Mouse (Mus musculus) MEL (cell line): Measurements from ENCODE around the gene Irx5.

ENCODE experiments used
- BHLHE40 ChIP-seq: IDR thresholded peaks from 2 replicates; pipeline ENCODE4 v1.6.1; 2012; ENCODE audit warnings: low read depth, mild to moderate bottlenecking, inconsistent platforms, low read length, improper control_type of control experiment, borderline replicate concordance
- CTCF ChIP-seq, 3 experiments: IDR thresholded peaks in 2 of 3; conservative IDR thresholded peaks in 1 of 3; 2 replicates each; pipeline ENCODE4 v1.5.1; 2011 to 2012; ENCODE audit warnings: low read length in 3 of 3, low read depth in 2 of 3, mild to moderate bottlenecking in 2 of 3, improper control_type of control experiment in 1 of 3, inconsistent platforms in 1 of 3, mixed read lengths in 1 of 3, moderate library complexity in 1 of 3; ENCODE audit not compliant: control insufficient read depth in 1 of 3, insufficient read depth in 1 of 3, poor library complexity in 1 of 3, severe bottlenecking in 1 of 3
- ELF1 ChIP-seq: IDR thresholded peaks from 2 replicates; pipeline ENCODE4 v1.6.1; 2014; ENCODE audit warnings: low read depth, mild to moderate bottlenecking, inconsistent platforms, low read length, improper control_type of control experiment, moderate library complexity
- GABPA ChIP-seq: IDR thresholded peaks from 2 replicates; pipeline ENCODE4 v1.6.1; 2012; ENCODE audit warnings: low read depth, mild to moderate bottlenecking, inconsistent platforms, low read length, improper control_type of control experiment, moderate library complexity
- KAT2A ChIP-seq: conservative IDR thresholded peaks from 2 replicates; pipeline ENCODE4 v1.6.1; 2012; ENCODE audit warnings: low read depth, low read length, improper control_type of control experiment, inconsistent platforms
- MEF2A ChIP-seq: IDR thresholded peaks from 2 replicates; pipeline ENCODE4 v1.6.1; 2014; ENCODE audit warnings: low read depth, mild to moderate bottlenecking, inconsistent platforms, low read length, improper control_type of control experiment; ENCODE audit not compliant: poor library complexity, insufficient replicate concordance, severe bottlenecking; ENCODE audit errors: extremely low read depth
- NRF1 ChIP-seq: IDR thresholded peaks from 2 replicates; pipeline ENCODE4 v1.6.1; 2014; ENCODE audit warnings: low read depth, mild to moderate bottlenecking, inconsistent platforms, low read length, improper control_type of control experiment, moderate library complexity; ENCODE audit not compliant: poor library complexity, insufficient read depth, severe bottlenecking
- POLR2A ChIP-seq, 2 experiments: IDR thresholded peaks; 2 replicates each; pipeline ENCODE4 v1.6.1; 2011 to 2012; ENCODE audit warnings: low read length in 2 of 2, mild to moderate bottlenecking in 2 of 2, control low read depth in 1 of 2, improper control_type of control experiment in 1 of 2, low read depth in 1 of 2, moderate library complexity in 1 of 2; ENCODE audit not compliant: control insufficient read depth in 1 of 2, insufficient read depth in 1 of 2, poor library complexity in 1 of 2
- RCOR1 ChIP-seq: IDR thresholded peaks from 2 replicates; pipeline ENCODE4 v1.6.1; 2012; ENCODE audit warnings: low read depth, mild to moderate bottlenecking, inconsistent platforms, low read length, improper control_type of control experiment
- SIN3A ChIP-seq: IDR thresholded peaks from 2 replicates; pipeline ENCODE4 v1.6.1; 2012; ENCODE audit warnings: low read length, improper control_type of control experiment, inconsistent platforms
- TBP ChIP-seq: IDR thresholded peaks from 2 replicates; pipeline ENCODE4 v1.8.0; 2011; ENCODE audit warnings: low read depth, low read length, improper control_type of control experiment
- USF1 ChIP-seq: IDR thresholded peaks from 2 replicates; pipeline ENCODE4 v1.6.1; 2014; ENCODE audit warnings: low read depth, mild to moderate bottlenecking, inconsistent platforms, low read length, improper control_type of control experiment, moderate library complexity
- ZNF384 ChIP-seq: IDR thresholded peaks from 2 replicates; pipeline ENCODE4 v1.6.1; 2012; ENCODE audit warnings: low read depth, mild to moderate bottlenecking, inconsistent platforms, low read length, improper control_type of control experiment

DNA sequence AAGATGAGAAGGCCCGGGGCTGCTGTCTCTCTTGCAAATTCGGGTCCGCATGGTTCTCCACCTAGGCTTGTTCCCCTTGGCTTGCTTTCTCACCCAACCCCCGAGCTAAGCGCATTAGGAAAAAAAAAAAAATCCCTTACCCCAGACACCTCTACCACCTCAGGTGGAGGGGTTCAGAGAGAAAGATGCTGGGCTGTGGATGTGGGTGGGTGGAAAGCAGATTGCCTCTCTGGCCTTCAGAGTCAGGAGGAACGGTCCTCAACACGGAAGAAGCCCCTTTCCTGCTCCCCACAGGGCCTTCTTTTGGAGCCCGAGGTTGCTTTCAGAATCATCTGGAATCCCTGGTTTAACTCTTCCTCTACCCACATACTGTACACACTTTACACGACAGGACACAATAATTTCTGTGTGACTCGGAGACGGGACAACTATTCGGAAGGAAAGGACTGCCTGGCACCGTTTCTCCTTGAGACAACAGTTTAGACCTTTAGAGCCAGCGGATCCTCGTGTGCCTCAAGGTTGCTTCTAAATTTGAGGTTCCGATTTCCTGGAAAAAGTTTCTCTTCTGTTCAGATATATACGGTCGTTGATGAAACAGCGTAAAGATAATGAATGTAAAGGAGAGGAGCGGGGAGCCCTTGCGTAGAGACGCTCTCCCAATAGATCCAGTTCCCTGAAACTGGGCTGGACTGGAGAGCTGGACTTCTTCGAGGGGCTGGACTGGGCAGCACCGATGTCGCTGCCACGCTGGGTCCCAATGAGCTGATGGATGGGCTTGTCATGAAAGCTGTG, 8.7 kb downstream of the Irx5 start:
- TF ChIP-seq ELF1 (no peak), CTCF (IDR thresholded peaks at IDR 0.05 in 2 of 3, conservative IDR thresholded peaks at IDR 0.05 in 1 of 3; ENCODE audit: control insufficient read depth in 1 of 3, insufficient read depth in 1 of 3, low read depth in 2 of 3, low read length in 3 of 3, poor library complexity in 1 of 3, severe bottlenecking in 1 of 3) (no peak), RCOR1 (no peak), POLR2A (IDR thresholded peaks at IDR 0.05; ENCODE audit: control insufficient read depth in 1 of 2, insufficient read depth in 1 of 2, low read depth in 1 of 2, low read length in 2 of 2, poor library complexity in 1 of 2) (no peak), TBP (no peak), ZNF384 (no peak), NRF1 (no peak), KAT2A (no peak), MEF2A (no peak), BHLHE40 (no peak), SIN3A (no peak), USF1 (no peak), GABPA (no peak)
